Mouse (Mus musculus): ENCODE results near the gene Lingo1.

The Lingo1 gene

DNA sequence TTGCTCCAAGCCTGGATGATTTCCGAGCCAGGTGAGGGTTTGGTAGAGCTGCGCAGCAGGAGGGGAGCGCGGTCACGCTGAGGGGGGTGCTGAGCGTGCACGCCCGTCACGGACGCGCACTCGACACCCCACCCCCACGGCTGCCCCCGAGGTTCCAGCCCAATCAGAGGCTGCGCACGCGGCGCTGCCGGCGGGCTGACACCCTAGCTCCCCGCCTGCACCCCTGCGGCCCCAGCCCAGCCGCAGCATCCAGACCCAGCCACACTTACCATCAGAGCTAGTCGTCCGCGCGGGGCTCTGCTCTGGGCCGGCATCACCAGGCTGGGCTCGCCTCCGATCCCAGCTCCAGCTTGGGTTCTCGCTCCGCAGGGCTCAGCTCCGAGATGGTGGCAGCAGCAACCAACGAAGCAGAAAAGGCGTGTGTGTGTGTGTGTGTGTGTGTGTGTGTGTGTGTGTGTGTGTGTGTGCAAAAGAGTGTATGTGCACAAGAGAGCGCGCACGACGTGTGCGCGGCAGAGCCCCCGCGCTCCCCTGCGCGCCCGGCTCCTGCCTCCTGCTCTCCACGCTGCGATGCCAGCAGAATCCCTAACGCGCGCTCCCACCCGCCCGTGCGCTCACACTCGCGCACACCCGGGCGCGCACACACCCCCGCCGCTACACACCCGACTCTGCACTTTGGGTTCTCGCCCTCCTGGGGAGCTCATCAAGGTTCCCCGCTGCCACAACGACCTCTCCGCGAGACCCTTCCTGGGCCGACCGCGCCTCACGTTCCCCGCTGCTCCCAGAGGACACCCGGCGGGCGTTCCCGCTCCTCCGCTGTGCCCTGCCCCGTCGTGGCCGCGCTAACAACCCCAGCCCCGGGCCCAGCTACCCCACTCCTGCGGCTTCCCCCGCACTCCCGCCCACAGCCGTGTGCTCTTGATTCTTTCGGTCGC lies at the start of gene Lingo1:
Lingo1 (minus strand) TSS at position 748 of the 935 bp plus-strand sequence.
- DNase-seq: peak; percentile 8 to 25

DNA sequence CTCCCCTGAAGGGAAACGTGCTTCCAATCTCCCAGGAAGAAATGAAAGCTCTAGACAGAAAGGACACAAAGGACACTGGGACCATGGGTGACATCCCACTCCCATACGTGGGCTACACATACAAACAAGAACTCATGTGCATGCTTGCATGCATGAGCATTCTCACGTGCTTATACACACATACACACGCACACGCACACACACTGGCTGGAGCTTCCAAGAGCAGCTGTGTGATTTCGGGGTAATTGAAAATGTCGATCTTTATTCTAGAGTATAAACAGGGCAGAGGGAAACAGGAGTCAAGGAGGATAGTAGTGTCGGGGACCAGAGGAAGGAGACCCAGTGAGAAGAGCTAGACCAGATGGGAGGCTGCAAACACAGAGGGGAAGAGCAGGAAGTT lies 48.4 kb upstream of the Lingo1 start:
- no peak for DNase-seq

DNA sequence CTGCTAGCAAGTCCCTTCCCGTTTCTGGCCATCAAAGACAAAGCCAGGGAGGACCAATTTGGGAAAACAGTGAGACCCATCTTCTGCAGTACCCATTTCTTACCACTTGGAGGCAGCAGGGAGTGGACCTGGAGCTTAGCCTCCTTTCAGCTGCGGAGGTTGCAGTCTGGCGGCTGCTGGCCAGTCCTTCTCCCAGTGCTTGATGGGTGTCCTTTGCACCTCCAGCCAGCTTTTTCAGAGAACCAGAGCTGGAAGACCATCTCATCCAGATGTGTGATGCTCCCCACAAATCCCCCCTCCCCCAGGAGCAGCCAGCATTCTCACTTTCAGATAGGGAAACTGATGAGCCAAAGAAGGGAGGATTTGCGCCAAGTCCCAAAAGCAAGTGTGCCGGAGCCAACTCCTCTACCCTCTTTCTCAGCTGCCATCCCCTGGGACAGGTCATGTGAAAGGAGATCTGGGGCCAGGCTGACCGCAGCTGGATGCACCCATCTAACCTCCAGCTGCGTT lies 47.5 kb upstream of the Lingo1 start:
- peak; percentile 55 to 80 for DNase-seq

DNA sequence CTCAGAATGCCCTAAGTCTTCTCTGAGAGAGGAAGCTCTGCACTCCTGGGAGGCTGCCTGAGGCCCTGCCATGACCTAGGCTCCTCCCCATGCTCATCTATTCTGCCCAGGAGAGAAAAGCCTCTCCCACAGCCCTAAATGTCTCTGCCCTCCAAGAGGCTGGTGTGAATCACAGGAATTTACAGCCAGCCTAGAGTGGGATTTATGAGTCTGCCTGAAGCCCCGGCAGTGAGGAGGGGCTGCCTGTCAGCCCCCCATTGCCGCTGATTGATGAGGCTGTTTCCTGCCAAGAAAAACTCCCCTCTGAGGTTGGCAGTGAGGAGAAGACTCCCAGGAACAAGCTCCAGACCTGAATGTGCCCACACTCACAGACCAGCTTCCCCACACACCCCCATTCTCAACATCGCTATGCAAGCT lies 46.0 kb upstream of the Lingo1 start:
- no peak for DNase-seq

DNA sequence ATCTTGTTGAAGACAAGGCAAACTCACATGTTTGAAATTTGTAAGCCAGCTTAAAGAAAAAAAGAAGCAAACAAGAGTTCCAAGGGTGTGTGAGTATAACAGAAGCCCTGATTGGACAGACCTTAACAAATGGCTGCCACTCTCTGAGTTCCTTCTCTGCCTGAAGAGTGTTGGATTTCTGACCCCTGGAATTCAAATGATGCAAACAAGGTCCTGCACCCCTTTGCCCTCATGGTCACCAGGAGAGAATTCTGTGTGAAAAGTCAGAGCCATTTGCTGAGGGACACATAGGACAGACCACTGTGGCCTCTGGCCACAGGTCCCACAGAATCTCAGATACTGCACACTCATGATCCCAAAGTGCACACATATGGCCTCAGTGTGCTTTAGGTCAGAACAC lies 45.6 kb upstream of the Lingo1 start:
- DNase-seq: no peak

DNA sequence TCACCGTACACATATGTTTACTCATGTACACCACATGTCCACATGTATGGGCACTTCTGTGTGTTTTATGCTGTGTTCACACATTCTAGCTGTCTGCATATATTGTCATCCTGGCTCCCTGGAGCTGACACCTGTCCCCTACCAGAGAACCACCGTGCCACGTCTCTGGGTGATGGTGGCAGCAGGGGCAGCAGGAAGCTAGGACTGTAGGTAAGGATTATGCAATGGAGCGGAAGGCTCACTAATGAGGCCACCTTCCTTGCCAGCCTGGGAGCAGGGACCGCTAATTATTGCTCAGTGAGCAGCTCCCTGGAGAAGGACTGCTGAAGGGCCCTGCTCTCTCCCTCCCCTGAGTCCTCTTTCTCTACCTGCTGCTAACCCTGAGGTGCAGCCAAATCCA lies 44.5 kb upstream of the Lingo1 start:
- DNase-seq: no peak

DNA sequence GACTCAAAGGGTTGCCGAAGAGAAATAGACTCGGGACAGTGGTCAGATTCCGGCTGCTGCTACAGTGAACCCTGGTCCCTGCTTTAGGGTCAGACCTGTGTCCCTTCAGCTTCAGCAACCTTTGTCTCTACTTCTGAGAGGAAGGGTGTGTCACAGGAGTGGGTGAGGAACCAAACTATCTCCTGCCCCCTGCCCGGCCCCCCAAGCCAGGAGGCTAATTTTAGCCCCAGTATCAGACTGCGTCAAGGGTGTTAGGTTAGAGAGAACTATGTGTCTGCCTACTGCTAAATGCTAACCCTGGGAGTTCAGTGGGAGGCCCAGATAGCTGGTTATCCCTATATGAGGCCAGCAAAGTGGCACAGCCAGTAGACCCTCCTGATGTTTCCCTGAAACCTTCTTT lies 38.9 kb upstream of the Lingo1 start:
- DNase-seq: no peak

DNA sequence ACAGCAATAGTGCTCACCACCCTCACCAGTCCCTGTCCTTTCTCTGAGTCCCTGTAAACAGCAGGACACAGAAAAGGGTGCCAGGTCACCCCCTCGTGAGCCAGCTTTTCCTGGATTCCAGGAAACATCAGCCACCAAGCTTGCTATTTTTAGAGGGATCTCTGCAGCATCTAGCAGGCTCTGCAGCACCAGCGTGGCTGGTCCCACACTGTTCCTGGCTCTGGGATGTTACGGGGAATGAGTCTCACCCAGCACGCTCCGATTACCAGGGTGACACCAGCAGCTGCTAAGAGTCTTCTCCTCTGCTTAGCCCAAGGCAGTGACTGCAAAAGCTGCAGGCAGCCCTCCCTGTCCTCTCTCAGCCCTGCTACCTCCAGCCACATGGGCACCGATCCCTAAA lies 36.6 kb upstream of the Lingo1 start:
- DNase-seq: peak in 1 of 2 experiments; percentile 34

DNA sequence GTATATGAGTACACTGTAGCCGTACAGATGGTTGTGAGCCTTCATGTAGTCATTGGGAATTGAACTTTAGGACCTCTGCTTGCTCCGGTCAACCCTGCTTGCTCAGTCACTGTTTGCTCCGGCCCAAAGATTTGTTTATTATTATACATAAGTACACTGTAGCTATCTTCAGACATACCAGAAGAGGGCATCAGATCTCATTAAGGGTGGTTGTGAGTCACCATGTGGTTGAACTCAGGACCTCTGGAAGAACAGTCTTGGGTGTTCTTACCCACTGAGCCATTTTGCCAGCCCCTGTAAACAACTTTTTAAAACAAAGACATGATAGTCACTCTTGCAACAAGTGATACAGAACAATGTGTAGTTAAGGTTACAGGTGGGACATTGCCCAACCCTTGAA lies 35.6 kb upstream of the Lingo1 start:
- DNase-seq: no peak

DNA sequence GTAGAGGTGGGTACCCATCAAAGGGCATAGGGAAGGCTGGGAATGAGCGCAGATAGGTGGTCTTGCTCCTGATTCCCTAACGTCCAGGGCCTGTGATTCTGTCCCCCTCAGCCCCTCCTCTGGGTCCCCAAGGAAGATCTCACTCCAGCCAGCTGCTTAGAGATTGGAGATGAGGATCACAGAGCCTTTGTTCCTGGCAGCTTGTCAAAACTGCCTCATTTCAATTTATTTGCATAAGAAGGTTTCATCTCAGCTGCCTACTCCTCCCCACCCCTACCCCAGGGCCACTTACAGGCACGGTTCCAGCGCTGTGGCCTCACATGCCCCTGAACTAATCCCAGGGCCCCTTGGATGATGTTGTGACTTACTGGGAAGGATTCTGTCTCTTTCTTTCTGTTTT lies 33.9 kb upstream of the Lingo1 start:
- peak in 1 of 2 experiments; percentile 55 for DNase-seq

DNA sequence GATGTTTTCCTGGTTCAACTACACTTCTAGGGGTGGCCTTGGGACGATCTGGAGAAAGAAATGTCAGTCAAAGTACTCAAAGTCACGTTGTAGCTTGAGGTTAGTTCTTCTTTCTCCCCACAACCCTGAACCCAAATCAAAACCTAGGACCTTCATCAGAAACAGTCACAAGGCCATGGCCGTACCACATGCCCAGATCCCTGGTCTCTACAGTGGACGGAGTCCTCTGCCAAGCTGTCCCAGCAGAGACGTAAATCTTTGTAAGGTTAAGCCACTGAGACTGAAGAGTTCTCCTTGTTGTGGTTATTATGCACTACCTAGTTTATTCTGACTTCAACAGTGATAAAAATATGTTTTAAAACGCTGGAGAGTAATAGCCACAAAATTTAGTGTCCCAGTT lies 32.6 kb upstream of the Lingo1 start:
- no peak for DNase-seq

DNA sequence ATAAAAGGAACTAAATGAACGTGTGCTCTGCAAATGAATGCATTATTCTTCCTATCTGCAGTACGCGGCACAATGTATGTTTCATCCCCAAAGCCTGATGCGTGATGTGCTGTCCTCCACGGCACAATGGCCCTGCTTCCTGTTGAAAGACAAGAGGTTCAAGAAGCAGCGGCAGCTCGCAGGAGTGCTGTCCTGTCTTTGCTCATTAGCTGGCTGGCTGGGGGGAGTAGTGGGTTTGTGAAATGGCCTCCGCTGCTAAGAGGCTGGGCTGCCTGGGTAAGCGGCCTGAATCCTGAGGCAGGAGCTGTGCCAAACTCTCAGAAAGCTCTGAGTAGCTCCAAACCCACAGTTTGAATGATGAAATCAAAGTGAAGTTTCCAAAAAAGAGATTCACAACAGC lies 31.9 kb upstream of the Lingo1 start:
- DNase-seq: peak in 1 of 2 experiments; percentile 39

DNA sequence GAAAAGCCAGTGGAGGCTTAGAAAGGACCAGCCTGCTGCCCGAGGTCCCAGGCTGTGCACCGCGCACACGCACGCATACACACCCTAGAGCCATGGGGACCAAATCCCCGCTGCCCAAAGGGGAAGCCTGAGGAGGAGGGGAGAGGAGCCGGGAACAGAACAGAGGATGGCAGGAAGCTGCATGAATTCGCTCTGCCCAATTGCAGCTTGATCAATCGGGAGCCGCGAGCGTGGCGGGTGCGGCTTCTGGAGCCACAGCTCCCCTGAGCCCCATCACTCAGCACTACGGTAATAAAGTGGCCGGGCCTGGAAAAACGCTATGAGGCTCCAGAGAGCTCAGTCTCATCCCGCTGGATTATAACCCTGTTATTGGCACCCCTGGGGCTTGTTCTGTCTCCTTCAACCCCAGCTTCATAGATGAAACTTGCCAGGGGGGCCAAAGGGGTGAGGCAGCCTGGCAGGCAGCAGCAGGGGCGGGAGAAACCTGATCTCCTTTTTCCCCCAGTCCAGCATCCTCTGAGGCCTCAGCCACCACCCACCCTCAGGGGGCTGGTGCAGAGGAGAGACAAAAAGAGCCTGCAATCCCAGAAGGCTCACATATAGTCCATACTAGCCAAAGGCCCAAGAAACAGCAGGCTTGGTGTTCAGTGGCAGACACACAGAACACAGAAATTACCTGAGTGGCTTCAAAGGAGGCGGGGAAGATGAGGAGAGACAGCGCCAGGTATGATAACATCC lies 29.4 kb upstream of the Lingo1 start:
- DNase-seq: no peak

DNA sequence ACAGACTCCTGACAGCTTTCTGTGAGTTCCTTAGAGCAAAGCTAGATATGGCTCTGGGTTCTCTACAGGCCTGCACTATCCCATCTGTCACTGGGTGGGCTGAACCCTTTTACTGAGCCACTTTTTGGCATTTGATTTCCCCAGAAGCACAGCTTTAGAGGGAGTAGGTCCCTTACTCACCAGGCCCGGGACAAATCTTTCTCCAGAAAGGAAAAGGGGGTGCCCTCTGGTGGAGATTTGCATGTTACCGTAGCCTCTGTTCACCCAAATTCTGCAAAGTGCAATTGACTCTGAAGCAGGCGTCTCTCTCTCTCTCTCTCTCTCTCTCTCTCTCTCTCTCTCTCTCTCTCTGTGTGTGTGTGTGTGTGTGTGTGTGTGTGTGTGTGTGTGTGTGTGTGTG lies 28.6 kb upstream of the Lingo1 start:
- peak in 1 of 2 experiments; percentile 23 for DNase-seq

DNA sequence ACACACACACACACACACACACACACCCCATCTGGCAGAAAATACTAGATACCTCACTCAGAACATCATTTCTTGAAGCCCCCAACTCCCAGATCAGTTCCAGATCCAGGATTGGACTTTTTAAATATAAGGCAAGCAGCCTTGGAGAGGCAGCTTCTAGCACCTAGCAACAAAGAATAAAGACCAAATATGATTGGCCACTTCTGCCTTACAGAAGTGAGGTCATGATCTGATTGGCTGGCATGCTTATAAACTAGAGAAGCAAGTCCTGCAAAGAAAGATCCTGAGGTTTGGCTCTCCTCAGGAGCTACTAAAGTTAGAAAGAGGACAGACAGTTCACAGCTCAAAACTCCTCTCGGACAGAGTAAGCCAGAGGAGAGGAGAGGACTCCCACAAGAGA lies 14.6 kb upstream of the Lingo1 start:
- no peak for DNase-seq

DNA sequence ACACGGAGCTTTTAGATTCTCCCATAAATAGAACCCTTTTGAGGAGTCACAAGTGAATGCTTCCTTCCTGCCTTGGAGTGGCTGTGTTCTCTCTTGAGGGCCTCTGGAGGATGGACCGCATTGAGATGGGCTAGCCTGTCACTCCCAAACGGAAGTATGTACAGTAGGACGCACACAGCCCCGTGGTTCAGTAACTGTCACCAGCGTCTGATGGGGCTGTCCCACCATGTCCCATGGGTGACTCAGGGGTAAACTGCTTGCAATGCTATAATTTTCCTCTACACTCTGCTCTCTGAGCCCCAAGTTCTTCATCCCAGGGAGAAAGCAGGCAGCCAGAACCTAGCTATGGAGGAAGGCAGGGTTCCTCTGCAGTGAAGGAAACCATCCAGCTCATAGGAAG lies 11.7 kb upstream of the Lingo1 start:
- no peak for DNase-seq

DNA sequence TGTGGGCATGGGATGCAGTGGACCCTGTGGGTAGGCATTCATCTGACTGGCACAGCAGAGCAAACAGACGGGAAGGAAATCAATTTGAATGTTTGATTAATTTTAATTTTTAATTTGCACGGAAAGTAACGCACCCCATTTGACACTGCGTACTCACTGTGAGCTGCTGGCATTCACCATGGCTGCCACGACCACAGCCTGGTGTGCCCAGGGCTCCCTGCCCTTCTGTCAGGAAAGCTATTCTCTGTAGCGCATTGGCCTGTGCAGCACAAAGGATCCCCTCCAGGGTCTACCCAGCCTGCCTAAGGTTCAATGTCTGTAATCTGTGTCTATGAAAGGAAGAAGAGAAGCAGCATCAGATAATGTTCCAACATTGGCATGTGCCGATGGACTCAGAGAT lies 6.9 kb upstream of the Lingo1 start:
- no peak for DNase-seq

DNA sequence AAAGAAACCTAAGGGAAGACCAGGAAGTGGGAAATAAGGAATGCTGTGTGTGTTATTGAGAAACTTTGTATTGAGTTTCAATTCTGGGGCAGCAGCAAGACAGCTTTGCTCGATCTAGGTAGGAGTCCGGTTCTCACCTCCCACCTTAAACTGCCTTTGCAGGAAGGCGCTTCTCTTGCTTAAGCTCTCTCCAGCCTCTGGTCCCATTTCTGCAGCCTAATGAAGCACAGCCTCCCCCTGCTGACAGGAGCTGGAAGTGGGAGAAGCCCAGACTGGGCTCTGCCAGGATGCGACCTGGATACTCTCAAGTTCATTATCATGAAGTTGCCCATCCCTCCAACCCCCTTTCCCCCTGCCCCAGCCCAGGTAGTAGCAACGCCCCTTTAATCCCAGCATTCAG lies 1.6 kb upstream of the Lingo1 start:
- peak; percentile 50 to 66 for DNase-seq

DNA sequence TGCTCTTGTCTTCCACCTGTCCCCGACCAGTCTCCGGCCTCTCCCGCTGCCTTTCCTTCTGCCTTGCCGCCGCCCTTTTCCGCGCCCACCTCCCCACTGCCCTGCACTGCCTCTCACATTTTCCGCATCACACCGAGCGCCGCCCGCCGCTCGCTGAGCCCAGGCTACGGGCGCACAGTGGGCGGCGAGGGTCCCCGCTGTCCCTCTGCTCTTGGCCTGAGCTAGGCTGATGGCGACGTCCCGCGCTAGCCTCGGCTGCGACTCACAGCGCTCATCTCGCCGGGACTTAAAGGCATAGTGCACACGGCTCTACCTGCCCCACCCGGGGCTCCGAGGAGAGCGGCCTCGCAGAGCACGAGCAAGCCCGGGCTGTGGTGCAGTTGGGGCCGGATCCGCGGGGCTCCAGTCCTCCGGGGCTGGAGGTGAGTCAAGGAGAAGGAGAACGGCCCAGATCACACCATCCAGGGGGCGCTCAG lies 426 bp upstream of the Lingo1 start:
- no peak for DNase-seq

DNA sequence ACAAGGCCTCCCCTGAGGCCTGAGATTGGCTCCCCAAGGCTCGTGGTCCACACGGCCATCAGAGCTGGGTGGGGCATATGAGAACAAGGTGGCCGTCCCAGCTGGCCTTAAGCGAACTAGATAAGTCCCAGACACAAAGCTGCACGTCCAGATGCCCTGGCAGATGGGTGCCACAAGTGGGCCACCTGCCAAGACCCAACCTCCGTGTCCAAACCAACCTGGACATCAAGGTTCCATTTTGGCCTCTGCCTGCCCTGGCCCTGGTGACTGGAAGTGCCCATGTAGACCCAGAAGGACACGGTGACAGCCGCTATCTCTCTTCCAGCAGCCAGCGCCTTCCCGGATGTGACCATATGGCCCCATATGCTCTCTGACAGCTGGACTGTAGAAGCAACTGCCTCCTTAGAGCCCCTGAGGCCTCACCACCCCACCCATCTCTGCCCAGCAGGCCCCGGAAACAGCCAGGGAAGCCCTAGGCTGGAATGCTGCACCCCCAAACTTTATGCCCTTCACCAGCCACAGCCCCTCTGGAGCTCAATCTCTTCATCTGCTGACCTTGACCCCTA lies 4.5 kb downstream of the Lingo1 start:
- peak; percentile 7 to 62 for DNase-seq

DNA sequence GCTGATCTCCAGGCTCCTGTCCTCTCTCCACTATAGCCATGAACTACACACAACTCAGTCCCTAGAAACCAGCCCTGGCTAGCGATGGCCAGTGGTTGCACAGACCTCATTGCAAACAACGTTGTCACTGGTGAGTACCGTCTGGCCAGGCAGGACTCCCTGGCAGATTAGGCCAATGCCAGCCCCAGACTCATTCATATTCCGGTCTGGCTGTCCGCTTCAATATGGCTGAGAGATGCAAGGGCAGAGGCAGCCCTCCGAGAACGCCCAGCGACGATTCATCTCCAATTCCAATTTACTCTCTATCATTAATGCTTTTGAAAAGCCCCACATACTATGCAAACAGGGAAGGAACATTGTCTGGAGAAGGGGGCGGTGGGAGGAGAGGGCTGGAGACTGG lies 11.7 kb downstream of the Lingo1 start:
- no peak for DNase-seq

DNA sequence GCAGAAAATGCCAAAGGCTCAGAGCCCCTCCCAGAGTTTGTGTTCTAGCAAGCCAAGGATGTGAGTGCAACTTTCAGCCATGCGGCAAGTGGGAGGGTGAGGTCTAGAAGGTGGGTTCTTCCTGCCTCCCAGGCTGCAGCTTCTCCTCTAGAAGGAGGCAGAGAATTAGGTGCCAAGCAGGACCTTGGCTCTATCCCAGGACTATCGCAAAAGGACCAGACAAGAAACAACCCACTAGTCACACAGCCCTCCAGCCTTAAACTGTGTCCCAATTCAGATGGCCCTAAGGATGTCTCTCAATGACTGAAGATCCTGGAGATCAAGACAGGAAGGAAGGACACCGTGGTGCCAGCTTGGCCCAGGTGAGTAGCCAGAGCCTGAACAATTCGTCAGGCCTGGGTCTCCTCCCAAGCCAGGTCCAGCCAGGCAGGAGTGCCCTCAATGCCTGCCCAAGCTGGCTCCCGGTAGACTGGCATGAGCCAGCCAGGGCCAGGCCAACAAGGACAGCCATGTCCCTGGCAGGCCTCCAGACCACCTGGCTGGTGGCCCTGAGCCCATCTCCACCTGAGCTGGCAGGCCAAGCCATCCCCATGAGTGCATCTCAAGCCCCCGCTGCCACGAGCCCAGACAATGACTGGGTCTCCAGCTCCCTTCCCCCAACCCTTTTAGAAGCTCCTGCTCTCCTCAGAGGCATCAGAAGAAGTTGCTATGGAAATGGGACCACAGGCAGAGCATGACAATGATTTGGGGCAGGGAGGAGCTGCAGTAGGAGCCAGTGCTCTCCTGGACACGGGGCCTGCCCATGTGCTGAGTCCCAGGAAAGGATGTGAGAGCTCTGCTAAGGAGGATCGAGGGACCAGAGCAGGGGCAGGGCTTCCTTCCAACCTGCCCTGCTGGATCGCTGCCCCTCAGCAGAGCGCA lies 19.1 kb downstream of the Lingo1 start:
- DNase-seq: no peak
